Mouse (Mus musculus): ENCODE data around the gene Tln1.
"Not testable (repeated sequence)": the region's sequence is repeated elsewhere in the genome, so short reads cannot be mapped to it uniquely, and the experiment has no call there.

Gene Tln1

DNA sequence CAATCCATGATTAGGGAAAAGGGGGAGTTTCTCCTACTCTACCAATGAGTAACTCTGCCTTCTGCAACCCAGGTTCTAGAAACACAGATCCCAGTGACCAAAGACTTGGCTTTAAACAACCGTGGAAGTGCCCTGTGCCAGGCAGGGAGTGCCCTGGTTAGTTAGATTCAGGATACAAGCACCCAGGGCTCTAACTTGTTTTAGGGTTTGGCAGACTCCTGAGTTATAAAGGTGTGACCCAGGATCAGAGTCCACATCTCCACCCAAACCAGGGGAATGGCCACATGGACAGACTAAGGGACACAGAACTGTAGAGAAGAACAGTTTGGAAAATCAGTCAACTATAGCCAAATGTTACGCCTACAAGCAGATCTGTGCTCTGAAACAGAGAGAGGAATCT is 59.5 kb downstream of the Tln1 start:
- no peak for DNase-seq

DNA sequence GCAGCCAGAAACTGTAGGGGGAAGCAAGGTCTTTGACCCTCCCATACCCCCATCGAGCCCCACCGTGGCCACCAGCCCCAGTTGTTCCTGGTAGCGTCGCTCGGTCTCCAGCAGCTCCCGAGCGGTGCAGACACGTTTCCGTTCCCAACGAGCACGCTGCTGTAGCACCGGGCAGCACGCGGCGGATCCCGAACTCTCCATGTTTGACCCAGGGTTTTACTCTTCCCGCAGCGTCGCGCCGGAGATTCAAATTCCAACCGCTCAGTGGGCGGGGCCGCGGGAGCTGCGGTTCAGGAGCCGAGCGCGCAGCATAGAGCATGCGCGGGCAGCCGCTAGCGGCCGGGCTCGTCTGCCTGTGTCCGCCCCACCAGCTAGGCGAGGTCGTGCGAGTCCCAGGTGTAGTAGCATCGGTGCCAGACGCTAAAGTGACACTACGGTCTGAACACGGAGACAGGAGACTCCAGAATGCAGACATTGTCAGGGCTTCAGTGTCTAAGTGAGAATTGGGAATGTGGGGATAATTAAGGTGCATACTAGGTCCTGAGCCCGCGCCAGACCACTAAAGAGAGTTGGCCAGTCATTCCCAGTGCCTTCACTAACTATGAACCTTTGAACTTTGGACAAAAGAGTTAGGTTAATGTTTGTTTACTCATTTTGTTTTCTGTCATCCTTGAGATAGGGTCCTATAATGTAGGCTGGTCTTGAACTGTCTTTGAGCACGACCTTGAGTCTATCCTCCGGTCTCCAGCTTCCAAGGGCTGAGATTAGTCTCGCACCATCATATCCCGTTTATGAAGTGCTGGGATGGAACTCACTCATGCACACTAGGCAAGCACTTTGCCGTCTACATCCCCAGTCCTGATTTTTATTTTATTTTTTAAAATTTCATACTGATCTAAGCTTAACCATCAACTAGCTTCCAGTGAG is 62.8 kb downstream of the Tln1 start, which contains the start of gene Arhgef39:
Arhgef39 (minus strand) TSS at position 289 of the 927 bp plus-strand sequence.
- DNase-seq = peak; percentile 83

DNA sequence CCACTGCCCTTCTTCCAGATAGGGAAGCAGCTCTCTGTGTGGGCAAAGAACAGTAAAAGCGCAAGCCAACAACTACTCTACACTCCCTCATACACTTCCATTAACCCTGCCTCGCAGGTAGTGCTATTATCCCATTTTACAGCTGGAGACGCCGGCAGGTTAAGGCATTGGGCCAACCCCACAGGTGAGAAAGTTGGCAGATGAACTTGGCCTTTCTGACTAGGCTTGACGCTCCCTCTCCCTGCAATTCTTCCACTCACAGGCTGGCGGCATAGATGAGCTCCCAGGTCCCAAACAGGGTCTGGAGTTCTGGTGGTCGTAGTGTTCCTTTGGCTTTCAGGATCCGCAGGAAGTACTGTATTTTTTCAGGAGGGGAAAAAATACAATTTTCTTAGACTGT is 63.5 kb downstream of the Tln1 start:
- no peak for DNase-seq

DNA sequence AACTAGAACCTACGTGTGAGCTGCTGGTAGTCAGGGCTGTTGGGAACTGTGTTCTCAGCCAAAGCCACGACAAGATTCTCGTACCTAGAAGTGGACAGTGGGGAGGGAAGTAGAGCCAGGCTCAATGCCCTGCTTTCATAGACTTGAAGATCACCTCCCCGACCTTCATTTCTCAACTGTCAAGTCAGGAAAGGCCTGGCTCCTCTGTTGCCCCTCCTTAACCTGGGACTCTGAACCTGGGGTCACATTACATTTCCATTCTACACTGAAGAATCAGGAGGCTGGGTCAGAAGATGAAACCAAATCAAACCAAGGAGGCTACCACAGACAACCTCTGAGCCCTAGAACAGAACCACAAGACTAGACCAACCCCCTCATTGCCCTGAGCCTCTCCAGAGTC is 64.5 kb downstream of the Tln1 start:
- DNase-seq = no peak

DNA sequence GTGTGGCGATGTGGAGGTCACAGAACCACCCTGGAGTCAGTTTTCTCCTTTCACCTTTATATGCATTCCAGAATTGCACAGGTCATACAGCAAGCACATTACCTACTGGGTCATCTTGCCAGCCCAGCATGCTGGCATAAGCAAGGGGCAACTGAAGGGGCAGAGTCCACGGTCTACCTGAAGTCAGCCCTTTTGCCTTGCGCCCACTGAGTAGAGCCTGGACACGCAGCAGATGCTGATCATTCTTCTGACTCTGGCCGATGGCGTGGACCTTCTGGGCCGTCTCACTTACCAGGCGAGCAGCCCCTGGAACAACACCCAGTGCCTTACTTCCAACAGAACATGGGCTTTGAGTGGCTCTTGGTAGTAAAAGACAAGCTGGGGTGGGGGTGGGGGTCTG is 65.1 kb downstream of the Tln1 start:
- no peak for DNase-seq

DNA sequence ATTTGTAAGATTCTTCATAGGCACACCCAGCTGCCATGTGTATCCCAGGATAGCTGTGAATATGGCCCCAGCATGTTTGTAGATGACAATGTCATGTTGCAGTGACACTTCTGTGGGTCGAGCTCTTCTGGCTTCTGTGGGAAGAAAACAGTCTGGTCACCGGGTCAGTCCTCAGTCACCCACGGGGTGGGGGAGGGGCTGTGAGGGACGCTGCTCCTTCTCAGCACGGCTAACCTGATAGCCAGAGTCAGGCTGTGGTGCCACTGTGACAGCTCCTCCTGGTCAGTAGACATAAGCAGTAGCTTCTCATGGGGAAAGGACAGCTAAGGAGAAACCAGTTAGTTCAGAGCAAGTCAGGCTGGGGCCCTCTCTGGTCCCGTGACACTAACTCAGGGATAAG is 65.9 kb downstream of the Tln1 start:
- DNase-seq = no peak

DNA sequence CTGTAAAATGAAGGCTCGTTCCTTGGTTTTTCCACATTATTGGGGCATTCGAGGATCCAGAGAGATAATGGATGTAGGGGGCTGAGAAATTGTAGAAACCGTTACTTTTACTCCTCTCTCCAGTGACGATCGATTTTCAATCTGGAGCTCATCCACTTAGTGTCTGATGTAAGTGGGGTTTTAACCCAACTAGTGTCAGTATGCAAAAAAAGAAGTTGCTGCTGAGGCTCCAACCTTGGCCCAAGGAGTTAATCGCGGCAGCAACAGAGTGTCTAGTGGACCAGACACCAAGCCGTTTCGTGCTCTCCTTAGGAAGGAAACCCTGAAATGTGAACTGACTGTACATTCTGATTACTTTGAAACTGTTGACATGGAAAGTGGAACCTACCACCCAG is 68.6 kb downstream of the Tln1 start:
- no peak for DNase-seq

DNA sequence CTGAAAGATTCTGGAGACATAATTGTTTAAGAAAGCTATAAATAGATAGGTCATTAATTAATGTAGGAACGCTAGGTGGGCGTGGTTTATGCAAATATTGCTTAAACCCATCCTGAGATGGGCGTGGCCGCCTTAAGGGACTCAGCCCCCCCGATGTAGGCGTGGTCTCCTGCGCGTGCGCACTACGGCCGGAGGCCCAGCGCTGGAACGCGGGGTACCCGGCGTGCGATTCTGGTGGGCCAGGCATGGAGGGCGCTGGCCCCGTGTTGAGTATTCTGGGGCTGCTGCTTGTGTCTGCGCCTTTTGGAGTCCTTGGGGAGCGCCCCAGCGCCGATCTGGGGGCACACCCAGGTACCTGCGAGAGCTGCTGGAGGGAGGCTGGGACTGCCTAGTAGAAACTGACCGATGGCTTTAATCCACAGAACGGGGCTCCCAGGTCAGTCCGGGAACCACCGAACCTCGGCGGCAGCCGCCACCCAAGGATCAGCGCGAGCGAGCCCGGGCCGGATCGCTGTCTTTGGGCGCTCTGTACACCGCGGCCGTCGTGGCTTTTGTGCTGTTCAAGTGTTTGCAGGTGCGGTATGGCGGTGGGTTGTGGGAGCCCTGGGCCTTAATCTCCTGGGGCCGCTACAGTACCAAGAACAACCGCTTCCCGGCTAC is 69.2 kb downstream of the Tln1 start:
- peak; percentile 98 for DNase-seq

DNA sequence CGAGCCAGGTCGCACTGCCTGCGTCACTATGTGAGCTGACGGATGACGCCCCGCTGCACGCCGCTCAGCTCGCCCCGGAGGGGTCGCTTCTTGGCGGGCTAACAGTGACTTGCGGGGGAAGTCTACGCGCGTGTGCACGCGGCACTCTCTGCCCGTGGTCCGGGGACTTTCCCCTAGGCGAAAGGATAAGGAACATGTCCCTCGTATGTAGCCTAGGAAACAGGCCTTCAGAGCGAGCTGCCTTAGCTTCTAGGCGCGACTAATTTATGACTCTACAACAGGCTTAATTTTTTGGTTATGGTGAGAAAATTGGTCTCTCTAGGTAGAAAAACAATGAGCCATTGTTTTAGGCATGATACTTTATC is 69.7 kb downstream of the Tln1 start, which contains the start of gene Ccdc107:
Ccdc107 (plus strand) TSS at position 80 of the 365 bp plus-strand sequence.
- DNase-seq = peak; percentile 90

DNA sequence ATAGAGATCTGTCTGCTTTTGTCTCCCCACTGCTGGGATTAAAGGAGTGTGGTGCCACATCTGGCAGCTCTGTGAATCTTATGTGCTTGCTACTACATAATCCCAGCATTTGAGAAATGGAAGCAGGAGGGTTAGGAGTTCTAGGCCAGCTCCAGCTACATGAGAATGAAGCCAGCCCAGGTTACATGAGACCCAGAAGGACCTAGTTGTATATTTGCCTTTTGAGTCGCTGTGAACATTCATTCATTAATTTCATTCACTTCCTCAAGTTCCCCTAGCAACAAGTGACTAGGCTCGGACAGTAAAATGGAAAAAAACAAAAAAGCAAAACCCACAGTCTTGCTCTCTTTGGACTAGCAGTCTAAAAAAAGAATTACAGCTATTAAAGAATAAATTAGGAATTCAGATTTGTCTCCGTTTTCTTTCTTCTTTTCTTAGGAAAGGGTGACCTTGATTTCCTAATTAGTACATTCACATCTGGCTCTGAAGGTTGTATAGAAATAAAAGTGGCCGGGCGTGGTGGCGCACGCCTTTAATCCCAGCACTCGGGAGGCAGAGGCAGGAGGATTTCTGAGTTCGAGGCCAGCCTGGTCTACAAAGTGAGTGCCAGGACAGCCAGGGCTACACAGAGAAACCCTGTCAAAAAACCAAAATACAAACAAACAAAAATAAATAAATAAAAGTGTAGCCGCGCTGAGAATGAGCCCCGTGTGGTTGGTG is 70.2 kb downstream of the Tln1 start:
- DNase-seq = no peak

DNA sequence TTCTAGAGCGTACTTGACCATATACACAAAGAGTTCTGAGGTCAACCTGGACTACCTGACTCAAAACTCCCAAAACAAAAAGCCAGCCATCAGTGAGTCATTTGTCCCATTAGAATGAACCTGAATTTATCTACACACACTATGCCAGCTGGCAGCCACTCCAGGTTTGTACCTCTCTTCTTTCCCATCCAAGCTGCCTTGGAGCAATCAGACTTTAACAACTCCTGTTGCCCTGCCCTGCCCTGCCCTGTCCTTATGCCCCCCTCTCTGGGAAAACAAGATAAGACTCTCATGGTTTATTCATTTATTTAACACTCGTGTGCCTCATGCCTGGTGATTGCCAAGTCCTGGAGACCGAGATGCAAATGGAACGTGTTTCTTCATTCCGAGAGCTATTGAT is 71.7 kb downstream of the Tln1 start:
- DNase-seq = peak; percentile 58

DNA sequence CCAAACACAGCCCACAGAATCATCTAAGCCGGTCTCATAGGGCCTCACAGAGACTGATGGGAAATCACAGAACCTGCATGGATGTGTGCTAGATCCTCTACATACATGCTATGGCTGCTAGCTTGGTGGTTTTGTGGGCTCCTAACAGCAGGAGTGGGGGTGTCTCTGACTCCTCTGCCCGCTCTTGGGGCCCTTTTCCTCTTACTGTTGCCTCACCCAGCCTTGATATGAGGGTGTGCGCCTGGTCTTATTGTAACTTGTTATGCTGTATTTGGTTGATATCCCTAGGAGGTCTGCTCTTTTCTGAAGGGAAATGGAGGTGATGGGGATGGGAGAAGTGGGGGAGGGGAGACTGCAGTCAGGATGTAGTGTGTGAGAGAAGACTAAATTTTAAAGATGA is 72.9 kb downstream of the Tln1 start:
- DNase-seq = no peak

DNA sequence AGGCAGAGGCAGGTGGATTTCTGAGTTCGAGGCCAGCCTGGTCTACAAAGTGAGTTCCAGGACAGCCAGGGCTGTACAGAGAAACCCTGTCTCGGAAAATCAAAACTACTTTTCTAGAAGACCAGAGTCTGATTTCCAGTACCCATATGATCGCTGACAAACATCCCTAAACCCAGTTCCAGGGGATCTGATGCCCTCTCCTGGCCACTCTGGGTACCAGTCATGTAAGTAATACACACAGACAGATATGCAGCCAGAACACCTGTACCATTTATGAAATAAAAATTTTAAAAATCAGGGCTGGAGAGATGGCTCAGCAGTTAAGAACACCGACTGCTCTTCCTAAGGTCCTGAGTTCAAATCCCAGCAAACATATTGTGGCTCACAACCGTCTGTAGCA is 76.8 kb downstream of the Tln1 start:
- not testable (repeated sequence) for DNase-seq

DNA sequence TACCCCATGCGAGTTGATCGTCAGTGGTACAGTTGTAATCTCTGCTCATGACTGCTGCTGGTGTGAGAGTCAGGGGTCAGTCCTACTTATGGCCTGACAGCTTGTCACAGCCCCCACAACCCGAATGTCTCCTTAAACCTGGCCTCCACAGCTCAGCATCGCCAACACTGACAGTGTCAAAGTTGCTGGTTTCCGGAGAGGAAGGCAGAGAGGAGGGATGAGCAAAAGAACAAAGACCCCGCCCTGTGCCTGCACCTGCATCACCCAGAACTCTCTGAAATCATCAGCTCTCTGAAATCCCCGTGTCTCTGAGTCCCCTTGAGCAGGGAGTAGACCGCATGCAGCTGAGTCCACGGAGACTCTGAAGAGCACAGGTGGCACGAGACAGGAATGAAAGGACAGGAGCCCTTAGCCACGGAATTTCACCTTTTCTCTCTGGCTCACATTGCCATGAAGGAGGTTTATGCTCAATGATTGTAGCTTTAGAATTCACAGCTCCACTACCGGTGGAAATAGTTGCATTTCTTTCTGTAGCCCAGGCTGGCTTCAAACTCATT is 78.9 kb downstream of the Tln1 start, which contains the start of gene Sit1:
Sit1 (minus strand) TSS at position 200 of the 557 bp plus-strand sequence.
- no peak for DNase-seq

DNA sequence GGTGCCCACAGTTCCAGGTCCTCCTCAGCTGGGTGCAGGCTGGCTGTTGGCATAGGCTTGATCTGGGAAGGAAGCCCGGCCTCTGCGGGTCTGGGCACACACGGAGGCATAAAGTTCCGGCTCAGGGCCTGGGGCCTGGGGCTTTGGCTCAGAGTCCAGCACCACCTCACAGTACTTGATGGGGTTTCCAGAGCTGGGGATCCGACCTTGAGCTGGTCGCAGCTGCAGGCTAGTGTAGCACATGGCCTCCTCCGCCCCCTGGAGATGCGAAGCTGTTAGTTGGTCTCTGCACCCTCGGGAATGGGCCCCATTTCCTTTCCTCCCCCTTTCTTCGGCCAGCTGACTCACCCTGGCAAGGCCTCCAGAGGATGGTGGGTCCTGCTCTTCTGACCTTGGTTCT is 79.9 kb downstream of the Tln1 start:
- no peak for DNase-seq

DNA sequence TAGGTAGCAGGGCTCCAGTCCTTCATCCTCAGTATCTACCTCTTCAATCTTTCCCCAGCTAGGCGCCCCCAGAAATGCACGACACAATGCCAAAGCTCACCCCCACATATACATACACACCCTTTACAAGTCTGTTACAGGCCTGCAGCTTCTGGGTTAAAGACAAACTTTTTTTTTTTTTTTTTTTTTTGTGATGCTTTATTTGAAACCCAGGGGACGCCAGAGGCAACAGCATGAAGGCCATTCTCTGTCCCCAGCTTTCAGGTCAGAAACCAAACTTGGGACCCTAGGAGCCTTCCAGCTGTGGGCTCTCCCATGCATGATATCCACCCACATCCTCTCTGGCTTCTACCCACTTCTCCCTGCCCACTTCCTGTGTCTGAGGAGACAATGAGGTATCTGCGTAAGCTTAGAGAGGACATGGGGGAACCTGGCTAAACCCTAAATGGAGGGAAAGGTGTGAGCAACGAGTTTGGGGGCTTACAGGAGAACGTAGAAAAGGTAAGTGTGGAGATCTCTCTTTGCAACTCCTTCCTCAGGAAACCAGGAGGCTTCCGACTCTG is 80.5 kb downstream of the Tln1 start:
- no peak for DNase-seq
